Mouse (Mus musculus): Measurements from ENCODE around the gene Gm49383.

- no peak for TF ChIP-seq EP300 (IDR thresholded peaks at IDR 0.05; ENCODE audit: low read depth)
- peak; percentile 45 for TF ChIP-seq CTCF (IDR thresholded peaks at IDR 0.05; ENCODE audit: low read depth)
Observed at GRCm38 (mm10) chr12:69190522-69190921, 6.4 kb downstream of the Gm49383 start.

All from liver, embryonic 14.5 days (tissue).